Mouse (Mus musculus) C2C12 (cell line): ENCODE results near the gene Auts2. TPM values are rescaled to one million over a fixed set of nuclear protein-coding genes. Genes with fewer than 3 reads are reported as not detected.
A peak's percentile ranks its signal among the peaks of the same experiment; 100 is the strongest.

Source experiments
- H3K27me3 ChIP-seq: one replicate; pipeline ENCODE4 v1.6.1; 2011; ENCODE audit not compliant: control insufficient read depth, insufficient read depth, insufficient read length
- H3K36me3 ChIP-seq: one replicate; pipeline ENCODE4 v1.6.1; 2011; ENCODE audit not compliant: control insufficient read depth, insufficient read depth
- H3K4me3 ChIP-seq: one replicate; pipeline ENCODE4 v1.5.1; 2011; ENCODE audit warnings: mild to moderate bottlenecking, control low read depth; ENCODE audit not compliant: poor library complexity, insufficient read depth, severe bottlenecking
- H3K79me2 ChIP-seq: one replicate; pipeline ENCODE4 v1.6.1; 2011; ENCODE audit not compliant: control insufficient read depth, insufficient read depth
- H3K79me3 ChIP-seq: one replicate; pipeline ENCODE4 v1.6.1; 2011; ENCODE audit warnings: low read depth, control low read depth
- H3ac ChIP-seq: one replicate; pipeline ENCODE3; 2011; ENCODE audit warnings: low read depth; ENCODE audit not compliant: control insufficient read depth, insufficient read length
- CEBPB ChIP-seq: IDR thresholded peaks from one replicate; pipeline ENCODE4 v1.6.1; 2011; ENCODE audit warnings: low read depth, mild to moderate bottlenecking, control low read depth, moderate library complexity
- CTCF ChIP-seq: IDR thresholded peaks from one replicate; pipeline ENCODE4 v1.5.1; 2011; ENCODE audit not compliant: control insufficient read depth, insufficient read depth, insufficient read length
- FOSL1 ChIP-seq: IDR thresholded peaks from one replicate; pipeline ENCODE4 v1.8.0; 2011; ENCODE audit warnings: mild to moderate bottlenecking, low read length; ENCODE audit not compliant: poor library complexity, insufficient read depth, severe bottlenecking
- MAX ChIP-seq: IDR thresholded peaks from one replicate; pipeline ENCODE4 v1.6.1; 2011; ENCODE audit warnings: mild to moderate bottlenecking, control low read depth
- MYOD1 ChIP-seq: IDR thresholded peaks from one replicate; pipeline ENCODE4 v1.6.1; 2011; ENCODE audit warnings: low read depth; ENCODE audit not compliant: control insufficient read depth, insufficient read length
- MYOG ChIP-seq: IDR thresholded peaks from one replicate; pipeline ENCODE4 v1.6.1; 2011; ENCODE audit not compliant: control insufficient read depth, insufficient read length; ENCODE audit errors: extremely low read depth
- USF1 ChIP-seq: IDR thresholded peaks from one replicate; pipeline ENCODE4 v1.6.1; 2011; ENCODE audit warnings: low read depth, mild to moderate bottlenecking, control low read depth, moderate library complexity
- polyA plus RNA-seq: library from polyadenylated mRNA; unstranded; fragments of >200 nt; fragmentation: generic; extraction: Trizol; gene quantifications from one replicate; pipeline ENCODE4 v1.2.1, GENCODE M21; 2012; ENCODE audit warnings: missing spikeins

Gene Auts2
- polyA plus RNA-seq, 1 experiment: 8.4 TPM

DNA sequence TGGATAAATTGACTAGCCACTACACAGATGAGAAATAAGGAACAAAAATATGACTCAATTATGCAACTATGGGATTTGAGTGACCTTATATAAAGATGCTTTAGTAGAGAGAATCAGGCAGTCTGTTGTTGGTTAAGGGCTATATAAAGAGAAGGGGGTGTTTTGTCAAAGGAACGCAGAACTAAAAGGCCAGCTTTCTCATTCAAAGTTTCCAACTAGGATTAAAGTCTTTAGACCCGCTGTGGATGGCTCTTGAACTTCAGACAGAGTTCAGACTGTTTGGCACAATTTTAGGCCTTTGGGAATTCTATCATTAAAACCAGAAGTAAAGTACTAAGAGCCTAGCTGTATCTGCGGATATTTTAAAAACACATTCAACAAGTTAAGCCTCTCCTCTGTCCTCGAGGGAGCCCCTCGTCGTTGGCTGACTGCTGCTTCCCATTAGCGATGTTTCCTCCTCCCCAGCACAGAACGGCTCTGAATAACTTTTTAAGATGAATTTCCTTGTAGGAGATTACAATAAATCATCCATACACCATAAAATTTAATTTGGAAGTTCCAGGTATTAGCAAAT lies 459.3 kb downstream of the Auts2 start:
- Histone ChIP-seq H3K4me3 (no peak overlapping the region), H3K36me3 (no peaks in the 10 kb centered on the region), H3K79me3 (no peaks in the 10 kb centered on the region), H3ac (no peak overlapping the region), H3K79me2 (no peaks in the 10 kb centered on the region), H3K27me3 (no peaks in the 10 kb centered on the region)
- no peak for TF ChIP-seq MYOG
- TF ChIP-seq FOSL1: no peak
- TF ChIP-seq CTCF: no peak
- TF ChIP-seq MYOD1: no peak
- no peak for TF ChIP-seq CEBPB
- no peak for TF ChIP-seq USF1
- TF ChIP-seq MAX: no peak

DNA sequence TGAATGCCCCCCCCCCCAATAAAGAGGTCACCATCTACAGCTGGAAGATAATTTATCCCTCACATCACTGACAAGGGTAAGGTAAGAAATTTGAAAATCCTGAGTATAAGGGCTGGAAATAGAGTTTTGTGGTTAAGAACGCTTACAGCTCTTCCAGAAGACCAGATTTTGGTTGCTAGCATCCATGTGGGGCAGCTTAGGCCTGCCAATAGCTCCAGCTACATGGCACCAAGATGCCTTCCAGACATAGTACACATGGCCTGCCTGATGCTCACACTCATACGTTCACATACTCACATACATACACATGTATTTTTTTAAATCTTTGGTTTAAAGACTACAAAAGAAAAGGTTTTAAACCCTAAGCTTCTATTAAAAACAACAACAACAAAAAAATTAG lies 467.2 kb downstream of the Auts2 start:
- TF ChIP-seq USF1: no peak
- TF ChIP-seq MAX: no peak
- no peak for TF ChIP-seq MYOG
- no peak for TF ChIP-seq CEBPB
- TF ChIP-seq FOSL1: no peak
- no peak for TF ChIP-seq MYOD1
- H3ac ChIP-seq: no peak overlapping the region
- no peaks in the 10 kb centered on the region for H3K79me3 ChIP-seq
- H3K79me2 ChIP-seq: no peaks in the 10 kb centered on the region
- H3K36me3 ChIP-seq: no peaks in the 10 kb centered on the region
- no peaks in the 10 kb centered on the region for H3K27me3 ChIP-seq
- no peak overlapping the region for H3K4me3 ChIP-seq

DNA sequence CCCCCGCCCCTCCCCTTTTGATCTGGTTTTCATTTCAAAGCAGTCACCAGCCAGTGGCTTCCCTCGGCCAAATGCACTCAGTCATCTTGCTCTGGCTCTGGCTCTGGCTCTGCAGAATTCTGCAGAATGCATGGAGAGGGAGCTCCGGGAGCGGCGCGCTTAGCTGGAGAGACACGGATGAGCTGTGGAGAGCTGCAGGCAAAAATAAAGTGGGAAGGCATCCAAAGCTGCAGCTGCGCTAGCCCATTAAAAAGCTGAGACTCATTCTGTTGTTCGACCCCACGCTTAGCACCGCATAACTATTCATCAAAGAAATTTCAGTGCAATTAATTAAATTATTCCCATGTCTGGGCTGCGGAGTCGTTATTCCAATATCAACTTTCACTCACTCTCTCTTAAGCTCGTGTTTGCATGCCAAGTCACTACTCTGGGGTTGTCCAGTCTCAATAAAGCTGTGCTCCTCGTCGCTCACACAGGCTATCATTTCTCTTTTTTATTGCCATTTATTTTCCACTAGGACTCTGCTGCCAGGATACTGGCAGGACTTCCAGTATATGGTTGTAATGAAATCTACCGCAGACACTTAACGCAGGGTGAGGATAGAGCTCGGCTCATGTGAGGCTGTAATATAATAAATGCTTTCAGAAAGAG lies 468.3 kb downstream of the Auts2 start:
- no peaks in the 10 kb centered on the region for H3K79me2 ChIP-seq
- no peaks in the 10 kb centered on the region for H3K79me3 ChIP-seq
- H3K27me3 ChIP-seq: no peaks in the 10 kb centered on the region
- H3ac ChIP-seq: no peak overlapping the region
- no peaks in the 10 kb centered on the region for H3K36me3 ChIP-seq
- TF ChIP-seq MYOD1: peak; percentile 63
- TF ChIP-seq CTCF: no peak
- H3K4me3 ChIP-seq: no peak overlapping the region

DNA sequence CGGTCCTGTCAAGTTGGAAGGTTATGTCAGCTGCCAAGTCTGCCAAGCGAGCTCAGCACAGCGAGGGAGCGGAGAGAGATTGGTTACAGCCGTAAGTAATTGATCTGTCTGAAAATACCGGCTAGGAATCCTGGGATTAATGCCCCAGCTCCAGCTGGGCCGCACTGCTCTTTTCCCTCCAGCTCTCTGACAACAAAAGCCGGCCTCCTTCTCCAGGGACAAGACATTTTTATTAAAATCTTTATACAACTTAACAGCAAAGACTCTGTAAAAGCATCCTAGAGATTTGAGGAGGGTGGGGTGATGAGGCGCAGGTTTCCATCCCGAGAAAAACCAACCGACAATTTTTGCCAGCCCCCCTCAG lies 468.8 kb downstream of the Auts2 start:
- Histone ChIP-seq H3K27me3 (no peaks in the 10 kb centered on the region), H3ac (no peak overlapping the region), H3K79me2 (no peaks in the 10 kb centered on the region), H3K79me3 (no peaks in the 10 kb centered on the region), H3K36me3 (no peaks in the 10 kb centered on the region), H3K4me3 (no peak overlapping the region)
- no peak for TF ChIP-seq USF1
- no peak for TF ChIP-seq MAX
- TF ChIP-seq CEBPB: no peak
- TF ChIP-seq CTCF: no peak
- no peak for TF ChIP-seq FOSL1

DNA sequence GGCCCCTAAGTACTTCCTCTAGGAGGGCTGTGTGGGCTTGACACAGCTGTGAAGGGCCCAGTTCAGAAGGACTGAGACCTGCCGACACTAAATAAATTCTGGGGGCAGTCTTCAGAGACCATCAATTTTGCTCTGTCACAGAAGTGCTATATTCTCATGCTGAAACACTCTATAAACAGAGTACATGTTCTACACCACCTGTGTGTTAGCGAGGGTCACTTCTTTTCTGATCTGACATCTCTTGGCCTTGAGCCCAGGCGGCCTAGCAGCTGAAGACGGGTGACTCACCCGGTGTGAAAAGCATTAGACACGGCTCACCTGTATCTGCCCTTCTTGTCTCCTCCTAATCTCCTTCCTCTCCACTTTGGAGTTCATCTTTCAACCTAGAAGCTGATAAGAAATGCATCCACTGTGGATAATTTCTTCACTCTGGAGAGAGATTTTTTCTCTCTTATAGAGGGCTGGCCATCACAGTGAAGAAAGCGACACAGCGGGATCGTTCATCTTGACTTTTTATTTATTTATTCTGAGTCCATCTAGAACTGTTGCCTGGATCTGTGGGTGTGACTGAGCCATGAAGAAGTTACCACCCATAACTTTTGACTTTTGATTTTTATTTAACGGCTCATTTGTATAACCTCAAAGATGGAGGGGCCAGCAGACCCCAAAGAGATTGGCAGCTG lies 469.3 kb downstream of the Auts2 start:
- Histone ChIP-seq H3K79me3 (no peaks in the 10 kb centered on the region), H3K79me2 (no peaks in the 10 kb centered on the region), H3K36me3 (no peaks in the 10 kb centered on the region), H3K27me3 (no peaks in the 10 kb centered on the region), H3K4me3 (no peak overlapping the region), H3ac (no peak overlapping the region)
- TF ChIP-seq CEBPB: no peak
- no peak for TF ChIP-seq MAX
- no peak for TF ChIP-seq CTCF
- TF ChIP-seq FOSL1: no peak
- no peak for TF ChIP-seq MYOG
- TF ChIP-seq MYOD1: no peak
- no peak for TF ChIP-seq USF1

DNA sequence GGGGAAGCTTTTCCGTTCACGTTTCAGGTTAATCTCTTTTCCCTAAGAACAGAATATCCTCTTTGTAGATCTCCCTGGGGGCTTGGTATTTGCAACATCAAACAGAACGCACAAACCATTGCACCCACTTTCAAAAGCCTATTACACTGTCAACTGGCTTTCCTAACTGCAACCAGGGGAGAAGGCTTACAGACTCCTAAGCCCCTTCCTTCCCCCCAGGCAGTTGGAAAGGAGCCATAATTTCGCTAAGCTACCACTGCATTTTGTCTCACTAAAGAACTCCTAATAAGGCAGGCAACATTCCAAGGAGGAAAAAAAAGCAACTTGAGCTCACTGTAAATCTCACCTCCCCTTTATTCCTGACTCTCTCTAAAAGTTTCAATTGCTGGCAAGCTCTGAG lies 470.8 kb downstream of the Auts2 start:
- H3ac ChIP-seq: no peak overlapping the region
- H3K4me3 ChIP-seq: no peak overlapping the region
- TF ChIP-seq CTCF: no peak
- no peak for TF ChIP-seq MYOG
- no peak for TF ChIP-seq MAX
- TF ChIP-seq MYOD1: no peak
- TF ChIP-seq FOSL1: no peak
- TF ChIP-seq USF1: no peak
- TF ChIP-seq CEBPB: no peak
- no peaks in the 10 kb centered on the region for H3K27me3 ChIP-seq
- no peaks in the 10 kb centered on the region for H3K79me2 ChIP-seq
- no peaks in the 10 kb centered on the region for H3K79me3 ChIP-seq
- no peaks in the 10 kb centered on the region for H3K36me3 ChIP-seq
